Mouse (Mus musculus) erythroblast, embryonic 14.5 days (primary cell): ENCODE data around the gene Olfr51. TPM values are rescaled to one million over a fixed set of nuclear protein-coding genes. Genes with fewer than 3 reads are reported as not detected.
"Not testable (repeated sequence)": the region's sequence is repeated elsewhere in the genome, so short reads cannot be mapped to it uniquely, and the experiment has no call there.

Experiments used
- H3K27me3 ChIP-seq: 2 replicates; pipeline ENCODE4 v1.6.1; 2012; ENCODE audit warnings: inconsistent platforms; ENCODE audit not compliant: control insufficient read depth
- H3K36me3 ChIP-seq: 2 replicates; pipeline ENCODE4 v1.6.1; 2012; ENCODE audit warnings: mild to moderate bottlenecking, inconsistent platforms; ENCODE audit not compliant: control insufficient read depth
- H3K4me1 ChIP-seq: 2 replicates; pipeline ENCODE4 v1.6.1; 2012; ENCODE audit warnings: inconsistent platforms; ENCODE audit not compliant: control insufficient read depth
- H3K4me3 ChIP-seq: replicated peaks from 2 replicates; pipeline ENCODE3; 2012; ENCODE audit warnings: moderate library complexity, mild to moderate bottlenecking, inconsistent platforms
- H3K9me3 ChIP-seq: 2 replicates; pipeline ENCODE4 v1.6.1; 2012; ENCODE audit warnings: low read length, inconsistent platforms, mixed read lengths; ENCODE audit not compliant: control insufficient read depth
- GATA1 ChIP-seq: IDR thresholded peaks from 2 replicates; pipeline ENCODE4 v1.6.1; 2012; ENCODE audit warnings: low read length, inconsistent platforms, mixed read lengths
- TAL1 ChIP-seq: IDR thresholded peaks from 3 replicates; pipeline ENCODE4 v1.6.1; 2012; ENCODE audit warnings: low read length, inconsistent platforms, mixed read lengths
- polyA plus RNA-seq: library from polyadenylated mRNA; stranded (reverse); fragments of >175 nt; gene quantifications from 2 replicates; pipeline ENCODE4 v1.2.3, GENCODE M21; 2012

The Olfr51 gene
- polyA plus RNA-seq, 1 experiment, result not detected

- H3K9me3 ChIP-seq, result no peaks in the 10 kb centered on the region
- H3K27me3 ChIP-seq, result no peaks in the 10 kb centered on the region
- no peaks in the 10 kb centered on the region for H3K4me1 ChIP-seq
- no peak overlapping the region for H3K4me3 ChIP-seq
- TF ChIP-seq TAL1, result no peak
- no peak for TF ChIP-seq GATA1
- H3K36me3 ChIP-seq, result no peaks in the 10 kb centered on the region
These were observed 26.8 kb downstream of the Olfr51 start for GRCm38 (mm10) chr11:51030225-51030624.

- no peak for TF ChIP-seq TAL1
- no peak for TF ChIP-seq GATA1
- no peak overlapping the region for H3K4me3 ChIP-seq
- H3K27me3 ChIP-seq, result no peaks in the 10 kb centered on the region
- H3K9me3 ChIP-seq, result peaks cover 2% of the 10 kb centered on the region; the same call in 1 of the 2 replicates
- no peaks in the 10 kb centered on the region for H3K4me1 ChIP-seq
- no peaks in the 10 kb centered on the region for H3K36me3 ChIP-seq
These were observed 29.5 kb downstream of the Olfr51 start for GRCm38 (mm10) chr11:51032851-51033250.

DNA sequence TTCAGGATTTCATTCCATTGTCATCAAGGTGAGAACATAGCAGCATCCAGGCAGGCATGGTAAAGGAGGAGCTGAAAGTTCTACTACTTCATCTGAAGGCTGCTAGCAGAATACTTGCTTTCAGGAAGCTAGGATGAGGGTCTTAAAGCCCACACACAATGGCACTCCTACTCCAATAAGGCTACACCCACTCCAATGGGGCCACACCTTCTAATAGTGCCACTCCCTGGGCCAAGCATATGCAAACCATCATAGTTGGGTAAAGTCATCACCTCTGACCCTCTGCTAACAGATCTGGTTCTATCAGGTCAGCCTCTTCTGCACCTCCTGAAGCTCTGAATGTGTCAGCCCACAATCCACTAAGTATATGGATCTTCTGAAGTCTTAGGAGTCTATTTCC is 30.7 kb downstream of the Olfr51 start:
- H3K4me3 ChIP-seq, H3K4me1 ChIP-seq, H3K36me3 ChIP-seq, H3K27me3 ChIP-seq, H3K9me3 ChIP-seq: not testable (repeated sequence)

- Histone ChIP-seq H3K9me3 (peaks cover 2% of the 10 kb centered on the region; the same call in 1 of the 2 replicates), H3K27me3 (no peaks in the 10 kb centered on the region), H3K4me3 (no peak overlapping the region), H3K4me1 (no peaks in the 10 kb centered on the region), H3K36me3 (no peaks in the 10 kb centered on the region)
- TF ChIP-seq TAL1 (no peak), GATA1 (no peak)
These were observed 32.6 kb downstream of the Olfr51 start for GRCm38 (mm10) chr11:51035951-51036350.

DNA sequence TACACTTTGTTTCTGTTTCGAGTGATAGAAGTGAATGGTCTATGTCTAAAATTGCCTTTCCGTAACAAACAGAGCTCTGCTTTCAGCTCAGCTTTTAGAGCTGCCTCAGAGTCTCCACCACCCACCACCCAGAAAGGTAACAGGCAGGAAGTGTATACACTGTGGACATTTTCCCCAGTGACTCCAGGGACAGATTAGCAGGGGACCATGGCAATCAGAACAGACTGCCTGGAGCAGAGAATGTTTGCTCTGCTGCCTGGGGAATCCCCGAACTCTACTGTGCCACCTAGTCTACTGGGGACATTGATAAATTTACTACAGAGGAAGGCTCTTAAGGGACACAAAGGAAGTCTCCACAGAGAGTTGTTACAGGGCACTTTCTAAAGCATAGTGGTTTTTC is 41.4 kb downstream of the Olfr51 start:
- H3K36me3 ChIP-seq, H3K4me1 ChIP-seq, H3K9me3 ChIP-seq, H3K27me3 ChIP-seq, H3K4me3 ChIP-seq: not testable (repeated sequence)

DNA sequence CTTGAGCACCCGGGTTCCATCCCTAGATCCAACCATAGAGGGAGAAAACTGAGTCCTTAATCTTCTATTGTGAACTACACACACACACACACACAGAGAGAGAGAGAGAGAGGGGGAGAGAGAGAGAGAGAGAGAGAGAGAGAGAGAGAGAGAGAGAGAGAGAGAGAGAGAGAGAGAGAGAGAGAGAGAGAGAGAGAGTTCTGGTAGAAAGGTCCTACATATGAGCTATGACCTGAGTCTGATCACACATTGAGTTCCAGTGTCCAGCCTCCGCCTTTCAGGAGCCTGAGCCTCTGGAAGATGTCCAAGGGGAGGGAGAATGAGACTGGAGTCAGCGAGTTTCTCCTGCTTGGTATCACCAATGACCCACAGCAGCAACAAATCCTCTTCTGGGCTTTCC is 44.4 kb downstream of the Olfr51 start, which contains the start of gene Olfr1375:
Gene Olfr1375, plus strand, starts transcription at position 301 of the 400 bp plus-strand sequence.
- not testable (repeated sequence) for H3K4me1 ChIP-seq, H3K9me3 ChIP-seq, H3K36me3 ChIP-seq, H3K27me3 ChIP-seq, H3K4me3 ChIP-seq

- no peak overlapping the region for H3K4me3 ChIP-seq
- TF ChIP-seq TAL1 (no peak), GATA1 (no peak)
- H3K36me3 ChIP-seq, result no peaks in the 10 kb centered on the region
- H3K27me3 ChIP-seq, result no peaks in the 10 kb centered on the region
- H3K4me1 ChIP-seq, result no peaks in the 10 kb centered on the region
- no peaks in the 10 kb centered on the region for H3K9me3 ChIP-seq
These were observed 48.3 kb downstream of the Olfr51 start for GRCm38 (mm10) chr11:51051678-51052077.

- Histone ChIP-seq H3K4me1 (no peaks in the 10 kb centered on the region), H3K9me3 (no peaks in the 10 kb centered on the region)
- TF ChIP-seq GATA1 (no peak), TAL1 (no peak)
These were observed 49.8 kb downstream of the Olfr51 start for GRCm38 (mm10) chr11:51053230-51053629.

GRCm38 (mm10) chr11:51059151-51059571 is 55.8 kb downstream of the Olfr51 start, which contains the start of gene Zfp354a:
TSS of gene Zfp354a (plus strand) at chr11:51059257.
- no peaks in the 10 kb centered on the region; the same call in 1 of the 2 replicates for H3K36me3 ChIP-seq
- TF ChIP-seq GATA1 (no peak), TAL1 (no peak)
- no peaks in the 10 kb centered on the region for H3K27me3 ChIP-seq
- H3K4me3 ChIP-seq, result peak within 1 kb of the TSS; percentile 67
- no peaks in the 10 kb centered on the region for H3K9me3 ChIP-seq
- peaks cover 9% of the 10 kb centered on the region for H3K4me1 ChIP-seq

More at GRCm38 (mm10) chr11:51053230-51053629, 49.8 kb downstream of the Olfr51 start:
- Histone ChIP-seq H3K27me3 (no peaks in the 10 kb centered on the region), H3K4me3 (no peak overlapping the region), H3K36me3 (no peaks in the 10 kb centered on the region)

Other genes starting within 250 kb of the Olfr51 start
- gene Zfp354c, start 175.9 kb upstream of the Olfr51 start, polyA plus RNA-seq, result 0.08 TPM in 1 of 2 replicates, not detected in the other
- not detected in 2 replicates for gene Zfp879, start 162.0 kb upstream of the Olfr51 start, polyA plus RNA-seq
- not detected in 2 replicates for gene Grm6, start 152.9 kb upstream of the Olfr51 start, polyA plus RNA-seq
- not detected in 2 replicates for gene Zfp454, start 115.9 kb upstream of the Olfr51 start, polyA plus RNA-seq
- not detected in 2 replicates for gene Zfp2, start 87.4 kb upstream of the Olfr51 start, polyA plus RNA-seq
- gene Zfp354b, start 72.0 kb upstream of the Olfr51 start, polyA plus RNA-seq, result not detected in 2 replicates
- not detected in 2 replicates for gene 4933414I15Rik, start 59.8 kb upstream of the Olfr51 start, polyA plus RNA-seq
- gene Prop1, start 49.8 kb upstream of the Olfr51 start, polyA plus RNA-seq, result not detected in 2 replicates
- 0.01 TPM in 1 of 2 replicates, not detected in the other for gene Olfr1378, start 37.1 kb upstream of the Olfr51 start, polyA plus RNA-seq
- gene Olfr1377, start 21.6 kb upstream of the Olfr51 start, polyA plus RNA-seq, result not detected in 2 replicates
- 0.01 TPM in 1 of 2 replicates, not detected in the other for gene Olfr54, start 10.6 kb downstream of the Olfr51 start, polyA plus RNA-seq
- not detected in 2 replicates for gene Olfr1375, start 44.5 kb downstream of the Olfr51 start, polyA plus RNA-seq
- gene Zfp354a, start 55.7 kb downstream of the Olfr51 start, polyA plus RNA-seq, result not detected in 2 replicates
- gene Gm12569, start 216.9 kb downstream of the Olfr51 start, polyA plus RNA-seq, result not detected in 2 replicates